Mouse (Mus musculus): ENCODE data around the gene Fbxl15.

- TF ChIP-seq CTCF (IDR thresholded peaks at IDR 0.05) (no peak), EP300 (IDR thresholded peaks at IDR 0.05) (no peak)
Observed at GRCm38 (mm10) chr19:46320076-46320785, 7.8 kb upstream of the Fbxl15 start.
